Mouse (Mus musculus): ENCODE data around the gene Pvr. TPM values are rescaled to one million over a fixed set of nuclear protein-coding genes. Genes with fewer than 3 reads are reported as not detected.

The Pvr gene
- polyA plus RNA-seq, 1 experiment: 16.5 TPM

DNA sequence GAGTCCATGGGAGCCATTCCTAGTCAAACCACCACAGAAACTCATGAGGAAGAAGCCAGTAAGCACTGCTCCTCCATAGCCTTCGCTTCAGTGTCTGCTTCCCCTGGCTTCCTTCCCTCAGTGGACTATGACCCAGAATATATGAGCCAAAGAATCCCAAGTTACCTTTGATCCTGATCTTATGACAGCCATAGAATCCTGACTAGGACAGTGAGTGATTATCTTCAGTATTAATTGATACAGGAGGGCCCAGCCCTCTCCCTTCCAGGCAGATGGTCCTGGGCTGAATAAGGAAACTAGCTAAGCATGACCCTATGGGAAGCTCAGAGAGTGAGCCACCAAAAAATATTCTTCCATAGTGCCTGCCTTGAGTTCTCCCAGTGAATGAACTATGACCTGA is 41.5 kb upstream of the Pvr start:
- no peak overlapping the region for H3ac ChIP-seq (ENCODE audit: control insufficient read depth, insufficient read length, low read depth)
- H3K79me3 ChIP-seq (ENCODE audit: low read depth): no peaks in the 10 kb centered on the region
- H3K79me2 ChIP-seq (ENCODE audit: control insufficient read depth, insufficient read depth): no peaks in the 10 kb centered on the region
- peaks cover 3% of the 10 kb centered on the region for H3K27me3 ChIP-seq (ENCODE audit: control insufficient read depth, insufficient read depth, insufficient read length)
- H3K36me3 ChIP-seq (ENCODE audit: control insufficient read depth, insufficient read depth): no peaks in the 10 kb centered on the region
- no peak for TF ChIP-seq CEBPB (IDR thresholded peaks at IDR 0.05; ENCODE audit: low read depth)
- TF ChIP-seq MYOD1 (IDR thresholded peaks at IDR 0.05; ENCODE audit: control insufficient read depth, insufficient read length, low read depth): no peak
- no peak for TF ChIP-seq FOSL1 (IDR thresholded peaks at IDR 0.05; ENCODE audit: insufficient read depth, low read length, poor library complexity, severe bottlenecking)
- no peak for TF ChIP-seq MYOG (IDR thresholded peaks at IDR 0.05; ENCODE audit: control insufficient read depth, extremely low read depth, insufficient read length)
- no peak for TF ChIP-seq MAX (IDR thresholded peaks at IDR 0.05)
- TF ChIP-seq CTCF (IDR thresholded peaks at IDR 0.05; ENCODE audit: control insufficient read depth, insufficient read depth, insufficient read length): no peak
- no peak for TF ChIP-seq USF1 (IDR thresholded peaks at IDR 0.05; ENCODE audit: low read depth)
- H3K4me3 ChIP-seq (ENCODE audit: insufficient read depth, poor library complexity, severe bottlenecking): no peak overlapping the region

DNA sequence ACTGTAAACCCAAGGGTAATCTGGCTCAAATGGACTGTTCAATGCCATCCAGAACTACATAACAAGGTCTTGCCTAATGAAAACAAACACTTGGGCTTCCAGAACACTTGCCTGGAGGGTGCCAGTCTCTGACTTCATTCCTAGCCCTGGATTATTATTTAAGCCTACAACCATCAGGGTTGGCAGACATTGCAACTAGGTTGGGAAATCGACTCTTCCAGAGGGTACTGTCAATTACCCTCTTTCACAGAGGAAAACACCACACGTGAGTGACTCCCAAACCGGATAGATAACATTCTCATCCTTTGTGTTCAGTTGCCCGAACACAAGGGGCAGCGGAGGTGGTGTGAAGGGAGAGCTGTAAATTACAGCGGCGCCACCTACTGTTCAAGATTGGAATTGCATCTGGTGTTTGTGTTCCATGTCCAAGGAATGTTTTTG is 35.4 kb upstream of the Pvr start:
- H3K4me3 ChIP-seq (ENCODE audit: insufficient read depth, poor library complexity, severe bottlenecking): no peak overlapping the region
- no peaks in the 10 kb centered on the region for H3K27me3 ChIP-seq (ENCODE audit: control insufficient read depth, insufficient read depth, insufficient read length)
- no peaks in the 10 kb centered on the region for H3K36me3 ChIP-seq (ENCODE audit: control insufficient read depth, insufficient read depth)
- H3K79me3 ChIP-seq (ENCODE audit: low read depth): no peaks in the 10 kb centered on the region
- no peak for TF ChIP-seq MYOG (IDR thresholded peaks at IDR 0.05; ENCODE audit: control insufficient read depth, extremely low read depth, insufficient read length)
- no peak for TF ChIP-seq MAX (IDR thresholded peaks at IDR 0.05)
- TF ChIP-seq CTCF (IDR thresholded peaks at IDR 0.05; ENCODE audit: control insufficient read depth, insufficient read depth, insufficient read length): peak; percentile 71
- H3ac ChIP-seq (ENCODE audit: control insufficient read depth, insufficient read length, low read depth): no peak overlapping the region
- no peaks in the 10 kb centered on the region for H3K79me2 ChIP-seq (ENCODE audit: control insufficient read depth, insufficient read depth)

- no peaks in the 10 kb centered on the region for H3K27me3 ChIP-seq (ENCODE audit: control insufficient read depth, insufficient read depth, insufficient read length)
- no peaks in the 10 kb centered on the region for H3K79me3 ChIP-seq (ENCODE audit: low read depth)
- H3K4me3 ChIP-seq (ENCODE audit: insufficient read depth, poor library complexity, severe bottlenecking): no peak overlapping the region
- no peaks in the 10 kb centered on the region for H3K79me2 ChIP-seq (ENCODE audit: control insufficient read depth, insufficient read depth)
- no peaks in the 10 kb centered on the region for H3K36me3 ChIP-seq (ENCODE audit: control insufficient read depth, insufficient read depth)
- no peak overlapping the region for H3ac ChIP-seq (ENCODE audit: control insufficient read depth, insufficient read length, low read depth)
- no peak for TF ChIP-seq MYOD1 (IDR thresholded peaks at IDR 0.05; ENCODE audit: control insufficient read depth, insufficient read length, low read depth)
- no peak for TF ChIP-seq USF1 (IDR thresholded peaks at IDR 0.05; ENCODE audit: low read depth)
- no peak for TF ChIP-seq CEBPB (IDR thresholded peaks at IDR 0.05; ENCODE audit: low read depth)
- TF ChIP-seq MAX (IDR thresholded peaks at IDR 0.05): no peak
- no peak for TF ChIP-seq MYOG (IDR thresholded peaks at IDR 0.05; ENCODE audit: control insufficient read depth, extremely low read depth, insufficient read length)
- no peak for TF ChIP-seq CTCF (IDR thresholded peaks at IDR 0.05; ENCODE audit: control insufficient read depth, insufficient read depth, insufficient read length)
- no peak for TF ChIP-seq FOSL1 (IDR thresholded peaks at IDR 0.05; ENCODE audit: insufficient read depth, low read length, poor library complexity, severe bottlenecking)
These were observed 34.9 kb upstream of the Pvr start for GRCm38 (mm10) chr7:19955861-19956260.

- Histone ChIP-seq H3K36me3 (ENCODE audit: control insufficient read depth, insufficient read depth) (no peaks in the 10 kb centered on the region), H3K79me2 (ENCODE audit: control insufficient read depth, insufficient read depth) (no peaks in the 10 kb centered on the region)
- TF ChIP-seq FOSL1 (IDR thresholded peaks at IDR 0.05; ENCODE audit: insufficient read depth, low read length, poor library complexity, severe bottlenecking) (no peak), MAX (IDR thresholded peaks at IDR 0.05) (no peak), CTCF (IDR thresholded peaks at IDR 0.05; ENCODE audit: control insufficient read depth, insufficient read depth, insufficient read length) (no peak), MYOG (IDR thresholded peaks at IDR 0.05; ENCODE audit: control insufficient read depth, extremely low read depth, insufficient read length) (no peak)
These were observed 32.1 kb upstream of the Pvr start for GRCm38 (mm10) chr7:19953054-19953453.

GRCm38 (mm10) chr7:19952320-19952986 is 31.5 kb upstream of the Pvr start:
- Histone ChIP-seq H3K36me3 (ENCODE audit: control insufficient read depth, insufficient read depth) (no peaks in the 10 kb centered on the region), H3K79me2 (ENCODE audit: control insufficient read depth, insufficient read depth) (no peaks in the 10 kb centered on the region), H3K79me3 (ENCODE audit: low read depth) (no peaks in the 10 kb centered on the region), H3K27me3 (ENCODE audit: control insufficient read depth, insufficient read depth, insufficient read length) (no peaks in the 10 kb centered on the region), H3ac (ENCODE audit: control insufficient read depth, insufficient read length, low read depth) (no peak overlapping the region), H3K4me3 (ENCODE audit: insufficient read depth, poor library complexity, severe bottlenecking) (no peak overlapping the region)
- TF ChIP-seq MAX (IDR thresholded peaks at IDR 0.05) (no peak), CEBPB (IDR thresholded peaks at IDR 0.05; ENCODE audit: low read depth) (peak; percentile 61)

More at GRCm38 (mm10) chr7:19953054-19953453, 32.1 kb upstream of the Pvr start:
- no peaks in the 10 kb centered on the region for H3K79me3 ChIP-seq (ENCODE audit: low read depth)
- H3K27me3 ChIP-seq (ENCODE audit: control insufficient read depth, insufficient read depth, insufficient read length): no peaks in the 10 kb centered on the region
- no peak overlapping the region for H3ac ChIP-seq (ENCODE audit: control insufficient read depth, insufficient read length, low read depth)
- no peak overlapping the region for H3K4me3 ChIP-seq (ENCODE audit: insufficient read depth, poor library complexity, severe bottlenecking)

DNA sequence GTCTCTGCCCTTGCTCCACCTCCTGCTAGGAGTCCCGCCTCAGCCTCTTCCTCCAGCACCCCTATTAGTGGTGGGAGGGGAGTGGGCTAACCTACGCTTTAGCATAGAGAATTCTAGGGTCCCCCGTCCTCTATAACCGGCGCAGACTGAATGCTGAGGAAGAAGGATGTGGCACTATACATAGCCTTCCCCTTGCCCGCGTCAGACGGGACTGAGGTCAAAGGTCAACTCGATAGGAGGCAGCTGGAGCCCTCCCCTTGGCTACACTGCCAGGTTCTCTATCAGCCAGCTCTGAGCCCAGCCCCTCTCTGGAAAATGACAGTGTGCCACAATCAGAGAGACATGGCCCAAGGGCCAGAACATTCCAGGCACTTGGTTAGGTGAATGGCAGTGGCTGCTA is 29.6 kb upstream of the Pvr start, which contains the start of gene Igsf23:
TSS of gene Igsf23 (minus strand) at position 168 of the 400 bp plus-strand sequence.
- Histone ChIP-seq H3K79me3 (ENCODE audit: low read depth) (no peaks in the 10 kb centered on the region), H3K4me3 (ENCODE audit: insufficient read depth, poor library complexity, severe bottlenecking) (no peak within 1 kb of the TSS), H3K36me3 (ENCODE audit: control insufficient read depth, insufficient read depth) (no peaks in the 10 kb centered on the region), H3K27me3 (ENCODE audit: control insufficient read depth, insufficient read depth, insufficient read length) (no peaks in the 10 kb centered on the region), H3ac (ENCODE audit: control insufficient read depth, insufficient read length, low read depth) (no peak within 1 kb of the TSS), H3K79me2 (ENCODE audit: control insufficient read depth, insufficient read depth) (no peaks in the 10 kb centered on the region)
- TF ChIP-seq CEBPB (IDR thresholded peaks at IDR 0.05; ENCODE audit: low read depth) (no peak), USF1 (IDR thresholded peaks at IDR 0.05; ENCODE audit: low read depth) (no peak), MYOG (IDR thresholded peaks at IDR 0.05; ENCODE audit: control insufficient read depth, extremely low read depth, insufficient read length) (no peak), FOSL1 (IDR thresholded peaks at IDR 0.05; ENCODE audit: insufficient read depth, low read length, poor library complexity, severe bottlenecking) (no peak), CTCF (IDR thresholded peaks at IDR 0.05; ENCODE audit: control insufficient read depth, insufficient read depth, insufficient read length) (no peak), MAX (IDR thresholded peaks at IDR 0.05) (no peak), MYOD1 (IDR thresholded peaks at IDR 0.05; ENCODE audit: control insufficient read depth, insufficient read length, low read depth) (no peak)
